Mouse (Mus musculus) liver, embryonic 16.5 days (tissue): ENCODE data around the gene Pwwp2b. TPM values are rescaled to one million over a fixed set of nuclear protein-coding genes. Genes with fewer than 3 reads are reported as not detected.

Experiments
- ATAC-seq: fragments of 200-750 bp; cut with Nextera tagmentation; 2 replicates; pipeline ENCODE4 v1.8.0; 2017; ENCODE audit warnings: low read depth, mild to moderate bottlenecking, moderate number of reproducible peaks, moderate library complexity
- H3K27ac ChIP-seq: fragments of 300-500 bp; sonication (generic); 2 replicates; pipeline ENCODE4 v1.5.1; 2014; ENCODE audit warnings: mild to moderate bottlenecking, low read length
- H3K27me3 ChIP-seq: fragments of 300-500 bp; sonication (generic); 2 replicates; pipeline ENCODE4 v1.6.1; 2014; ENCODE audit warnings: low read depth, low read length, mixed read lengths; ENCODE audit not compliant: control insufficient read depth, insufficient read depth
- H3K36me3 ChIP-seq: fragments of 300-500 bp; sonication (generic); 2 replicates; pipeline ENCODE4 v1.6.1; 2014; ENCODE audit warnings: mild to moderate bottlenecking; ENCODE audit not compliant: control insufficient read depth, insufficient read depth
- H3K4me1 ChIP-seq: fragments of 300-500 bp; sonication (generic); 2 replicates; pipeline ENCODE4 v1.6.1; 2014; ENCODE audit warnings: low read depth, low read length, mixed read lengths; ENCODE audit not compliant: control insufficient read depth
- H3K4me2 ChIP-seq: fragments of 300-500 bp; sonication (generic); 2 replicates; pipeline ENCODE4 v1.6.1; 2014; ENCODE audit warnings: low read depth, low read length, mixed read lengths
- H3K4me3 ChIP-seq: fragments of 300-500 bp; sonication (generic); 2 replicates; pipeline ENCODE4 v1.5.1; 2014; ENCODE audit warnings: low read depth, mild to moderate bottlenecking, low read length
- H3K9ac ChIP-seq: fragments of 300-500 bp; sonication (generic); 2 replicates; pipeline ENCODE4 v1.6.1; 2014; ENCODE audit warnings: low read depth, low read length
- H3K9me3 ChIP-seq: fragments of 300-500 bp; sonication (generic); replicated peaks from 2 replicates; pipeline ENCODE4 v1.6.1; 2016; ENCODE audit warnings: low read length; ENCODE audit not compliant: control insufficient read depth
- WGBS: fragments of 180-500 bp; shearing (Covaris S2); extraction: QIAGEN DNeasy Blood & Tissue Kit; methylation state at CpG from one replicate; pipeline ENCODE4 v1.1.7; 2014; ENCODE audit not compliant: insufficient replicate concordance; 5-methylcytosine and 5-hydroxymethylcytosine counted together
- polyA plus RNA-seq: library from polyadenylated mRNA; unstranded; fragments of >200 nt; fragmentation: Nextera tagmentation; extraction: Ambion mirVana; gene quantifications from 2 replicates; pipeline ENCODE4 v1.2.1, GENCODE M21; 2015

Pwwp2b gene
- polyA plus RNA-seq, 1 experiment from 2014 or later, result 1.3 TPM

GRCm38 (mm10) chr7:139308140-139308895 lies 60.0 kb downstream of the Pwwp2b start:
- Histone ChIP-seq H3K9ac (no peak overlapping the region), H3K9me3 (no peaks in the 10 kb centered on the region), H3K4me2 (no peak overlapping the region), H3K36me3 (no peaks in the 10 kb centered on the region), H3K27ac (no peak overlapping the region), H3K4me1 (no peaks in the 10 kb centered on the region), H3K27me3 (no peaks in the 10 kb centered on the region), H3K4me3 (no peak overlapping the region)
- WGBS, result 56% methylated on average over 8 of the region's 8 CpGs
- ATAC-seq, result no peak

GRCm38 (mm10) chr7:139309106-139309505 lies 60.8 kb downstream of the Pwwp2b start:
- no peak for ATAC-seq
- WGBS, result 60% methylated on average over 2 of the region's 2 CpGs

GRCm38 (mm10) chr7:139310487-139310951 lies 62.2 kb downstream of the Pwwp2b start:
- no peaks in the 10 kb centered on the region for H3K36me3 ChIP-seq
- no peak overlapping the region for H3K4me2 ChIP-seq
- no peak overlapping the region for H3K27ac ChIP-seq
- H3K4me3 ChIP-seq, result no peak overlapping the region
- WGBS, result 59% methylated on average over 6 of the region's 6 CpGs
- H3K9me3 ChIP-seq, result no peaks in the 10 kb centered on the region
- ATAC-seq, result no peak
- H3K27me3 ChIP-seq, result no peaks in the 10 kb centered on the region
- no peaks in the 10 kb centered on the region for H3K4me1 ChIP-seq
- no peak overlapping the region for H3K9ac ChIP-seq

More at GRCm38 (mm10) chr7:139309106-139309505, 60.8 kb downstream of the Pwwp2b start:
- H3K27me3 ChIP-seq, result no peaks in the 10 kb centered on the region
- H3K9ac ChIP-seq, result no peak overlapping the region
- H3K27ac ChIP-seq, result no peak overlapping the region
- no peak overlapping the region for H3K4me2 ChIP-seq
- no peaks in the 10 kb centered on the region for H3K9me3 ChIP-seq
- H3K36me3 ChIP-seq, result no peaks in the 10 kb centered on the region
- no peak overlapping the region for H3K4me3 ChIP-seq
- no peaks in the 10 kb centered on the region for H3K4me1 ChIP-seq

- Histone ChIP-seq H3K9me3 (no peaks in the 10 kb centered on the region), H3K4me1 (no peaks in the 10 kb centered on the region), H3K27ac (no peak overlapping the region), H3K27me3 (no peaks in the 10 kb centered on the region), H3K4me3 (no peak overlapping the region), H3K36me3 (no peaks in the 10 kb centered on the region), H3K9ac (no peak overlapping the region), H3K4me2 (no peak overlapping the region)
- 54% methylated on average over 5 of the region's 5 CpGs for WGBS
- ATAC-seq, result no peak
Observed at GRCm38 (mm10) chr7:139312686-139313085, 64.4 kb downstream of the Pwwp2b start.

GRCm38 (mm10) chr7:139313413-139313812 lies 65.1 kb downstream of the Pwwp2b start:
- Histone ChIP-seq H3K36me3 (no peaks in the 10 kb centered on the region), H3K4me2 (no peak overlapping the region), H3K4me3 (no peak overlapping the region), H3K4me1 (no peaks in the 10 kb centered on the region), H3K9ac (no peak overlapping the region), H3K9me3 (no peaks in the 10 kb centered on the region), H3K27ac (no peak overlapping the region), H3K27me3 (no peaks in the 10 kb centered on the region)
- no peak for ATAC-seq
- WGBS, result 65% methylated on average over 5 of the region's 5 CpGs

GRCm38 (mm10) chr7:139314716-139315115 lies 66.4 kb downstream of the Pwwp2b start:
- 46% methylated on average over 3 of the region's 3 CpGs for WGBS

GRCm38 (mm10) chr7:139319006-139319411 lies 70.7 kb downstream of the Pwwp2b start:
- WGBS, result 69% methylated on average over 1 of the region's 1 CpGs
- H3K4me3 ChIP-seq, result no peak overlapping the region
- H3K4me2 ChIP-seq, result no peak overlapping the region
- H3K27ac ChIP-seq, result no peak overlapping the region
- no peak overlapping the region for H3K9ac ChIP-seq
- H3K27me3 ChIP-seq, result no peaks in the 10 kb centered on the region
- ATAC-seq, result no peak
- H3K4me1 ChIP-seq, result no peaks in the 10 kb centered on the region
- H3K36me3 ChIP-seq, result no peaks in the 10 kb centered on the region
- H3K9me3 ChIP-seq, result no peaks in the 10 kb centered on the region

More at GRCm38 (mm10) chr7:139314716-139315115, 66.4 kb downstream of the Pwwp2b start:
- no peaks in the 10 kb centered on the region for H3K9me3 ChIP-seq
- no peak overlapping the region for H3K4me2 ChIP-seq
- no peaks in the 10 kb centered on the region for H3K4me1 ChIP-seq
- no peaks in the 10 kb centered on the region for H3K27me3 ChIP-seq
- H3K9ac ChIP-seq, result no peak overlapping the region
- H3K36me3 ChIP-seq, result no peaks in the 10 kb centered on the region
- H3K27ac ChIP-seq, result no peak overlapping the region
- H3K4me3 ChIP-seq, result no peak overlapping the region
- no peak for ATAC-seq

Other genes starting within 250 kb of the Pwwp2b start
- 0.11 and 0.18 TPM in 2 replicates for gene Dpysl4, start 162.5 kb upstream of the Pwwp2b start, polyA plus RNA-seq
- 0.35 and 0.68 TPM in 2 replicates for gene Lrrc27, start 35.5 kb upstream of the Pwwp2b start, polyA plus RNA-seq
- gene Stk32c, start 35.2 kb upstream of the Pwwp2b start, polyA plus RNA-seq, result not detected in 2 replicates
- 3.2 and 3.5 TPM in 2 replicates for gene Inpp5a, start 140.6 kb downstream of the Pwwp2b start, polyA plus RNA-seq